Mouse (Mus musculus) kidney, adult 2 months (tissue): ENCODE measurements around the gene Pllp.

Source experiments
- CTCF ChIP-seq: fragments of 200-500 bp; conservative IDR thresholded peaks from 2 replicates; pipeline ENCODE4 v1.5.1; 2011; ENCODE audit warnings: low read depth, mild to moderate bottlenecking, control low read depth, low read length, moderate library complexity, mixed read lengths; ENCODE audit not compliant: insufficient read depth, insufficient read length
- POLR2A ChIP-seq: fragments of 200-500 bp; IDR thresholded peaks from one replicate; pipeline ENCODE4 v1.6.1; 2011; ENCODE audit warnings: low read depth, low read length, control low read depth

DNA sequence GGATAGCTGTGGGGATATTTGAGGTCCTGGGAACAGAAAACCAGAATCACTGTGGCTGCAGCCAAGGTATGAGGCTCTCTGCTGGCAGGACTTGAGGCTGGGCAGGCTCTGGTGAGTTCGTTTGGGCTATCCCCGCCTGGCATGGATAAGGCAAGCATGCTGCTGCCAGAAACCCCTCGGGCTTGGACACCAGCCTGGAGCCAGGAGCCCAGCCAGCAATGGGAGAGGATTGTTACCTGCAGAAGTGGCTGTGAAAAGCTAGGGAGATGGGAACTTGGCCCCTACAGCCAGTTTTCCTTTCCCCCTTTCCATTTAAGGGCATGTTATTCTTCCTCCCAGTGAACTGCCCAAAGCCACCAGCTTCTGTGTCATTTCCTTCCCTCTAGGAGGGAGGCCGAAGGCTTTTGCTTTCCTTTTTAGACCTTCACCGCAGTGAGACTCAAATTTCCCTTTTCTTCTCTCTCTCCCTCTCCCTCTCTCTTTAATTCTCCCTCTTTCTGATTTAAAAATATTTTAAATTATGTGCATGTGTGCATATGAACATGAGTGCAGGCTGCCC, 15.2 kb upstream of the Pllp start:
- no peak for TF ChIP-seq CTCF
- no peak for TF ChIP-seq POLR2A
